Mouse (Mus musculus) B cell, adult 2 months (primary cell): ENCODE measurements around the gene Fam160a2.

Experiments used
- DNase-seq, 2 experiments: peaks; one replicate each; pipeline ENCODE4 v3.0.0; 2022

Fam160a2 gene

GRCm38 (mm10) chr7:105399935-105400624 lies at the start of gene Fam160a2:
Gene Fam160a2, minus strand, starts transcription at chr7:105400054.
- peak; percentile 96 to 97 for DNase-seq

GRCm38 (mm10) chr7:105445076-105445475 lies 45.2 kb upstream of the Fam160a2 start:
- no peak for DNase-seq

GRCm38 (mm10) chr7:105441426-105441825 lies 41.6 kb upstream of the Fam160a2 start:
- DNase-seq = no peak

GRCm38 (mm10) chr7:105437979-105438772 lies 38.3 kb upstream of the Fam160a2 start:
- no peak for DNase-seq

- no peak for DNase-seq
Observed at GRCm38 (mm10) chr7:105434798-105435197, 34.9 kb upstream of the Fam160a2 start.

- no peak for DNase-seq
Observed at GRCm38 (mm10) chr7:105433859-105434258, 34.0 kb upstream of the Fam160a2 start.

- DNase-seq = no peak
Observed at GRCm38 (mm10) chr7:105432058-105432457, 32.2 kb upstream of the Fam160a2 start.

- DNase-seq = no peak
Observed at GRCm38 (mm10) chr7:105426051-105426450, 26.2 kb upstream of the Fam160a2 start.

GRCm38 (mm10) chr7:105425424-105426043 lies 25.7 kb upstream of the Fam160a2 start, which contains the start of gene Cckbr:
Gene Cckbr, plus strand, starts transcription at chr7:105425731.
- DNase-seq = no peak

- DNase-seq = no peak
Observed at GRCm38 (mm10) chr7:105424368-105424767, 24.5 kb upstream of the Fam160a2 start.

GRCm38 (mm10) chr7:105420903-105421302 lies 21.0 kb upstream of the Fam160a2 start:
- no peak for DNase-seq

GRCm38 (mm10) chr7:105418106-105418505 lies 18.3 kb upstream of the Fam160a2 start:
- DNase-seq = no peak

GRCm38 (mm10) chr7:105416529-105416928 lies 16.7 kb upstream of the Fam160a2 start:
- DNase-seq = no peak

- DNase-seq = no peak
Observed at GRCm38 (mm10) chr7:105414385-105414784, 14.5 kb upstream of the Fam160a2 start.

GRCm38 (mm10) chr7:105411874-105412632 lies 12.2 kb upstream of the Fam160a2 start:
- DNase-seq = peak; percentile 79

- no peak for DNase-seq
Observed at GRCm38 (mm10) chr7:105406322-105406721, 6.5 kb upstream of the Fam160a2 start.

GRCm38 (mm10) chr7:105404268-105404667 lies 4.4 kb upstream of the Fam160a2 start, which contains the start of gene Cnga4:
Gene Cnga4, plus strand, starts transcription at chr7:105404568.
- no peak for DNase-seq

- peak; percentile 4 to 6 for DNase-seq
Observed at GRCm38 (mm10) chr7:105399058-105399934, 558 bp downstream of the Fam160a2 start.

GRCm38 (mm10) chr7:105396126-105396525 lies 3.7 kb downstream of the Fam160a2 start:
- DNase-seq = peak in 1 of 2 experiments; percentile 6

- no peak for DNase-seq
Observed at GRCm38 (mm10) chr7:105395131-105395820, 4.6 kb downstream of the Fam160a2 start.

GRCm38 (mm10) chr7:105394606-105395005 lies 5.2 kb downstream of the Fam160a2 start:
- no peak for DNase-seq
